ENCODE assay signal across 19 mouse cellular contexts in genomic region chr19:10585112-10585511, GRCm38 (mm10). TPM values are rescaled to one million over a fixed set of nuclear protein-coding genes. Genes with fewer than 3 reads are reported as not detected.
DNase-seq lines count a peak whose midpoint lies in the region; ATAC-seq and TF ChIP-seq lines count a peak whose summit lies in the region.
"Had no signal": no experiment of that assay in that cellular context is flagged by ENCODE, and none has a peak within 500 bp of the region (broad histone marks: within the 10 kb centered on the region; RNA-seq: fewer than 3 reads in every experiment).

No protein-coding gene starts in this region.

- no peak overlapping the region for H3K27ac ChIP-seq in thymus, adult 2 months (ENCODE audit: control insufficient read depth, insufficient read depth, low read length)
- no peak overlapping the region for H3K27ac ChIP-seq in intestine, postnatal 0 days (ENCODE audit: low read depth, low read length)
- no peak overlapping the region for H3K27ac ChIP-seq in kidney, embryonic 14.5 days (ENCODE audit: low read depth, low read length)
- H3K27ac ChIP-seq: forebrain, embryonic 15.5 days; hindbrain, embryonic 12.5 days; midbrain, embryonic 15.5 days; neural tube, embryonic 15.5 days had no signal

- WGBS in thymus, adult 2 months = 74% methylated on average over 8 of the region's 8 CpGs
- WGBS in intestine, postnatal 0 days = 27% methylated on average over 8 of the region's 8 CpGs
- WGBS in kidney, embryonic 14.5 days = 76% methylated on average over 8 of the region's 8 CpGs

- no peaks in the 10 kb centered on the region for H3K27me3 ChIP-seq in thymus, adult 2 months (ENCODE audit: control insufficient read depth, insufficient read depth, low read length)
- no peaks in the 10 kb centered on the region for H3K27me3 ChIP-seq in intestine, postnatal 0 days (replicated peaks; ENCODE audit: control insufficient read depth, insufficient read depth, low read length)
- H3K27me3 ChIP-seq in kidney, embryonic 14.5 days (ENCODE audit: control insufficient read depth, insufficient read depth, low read length) = no peaks in the 10 kb centered on the region
- H3K27me3 ChIP-seq: forebrain, embryonic 15.5 days; hindbrain, embryonic 12.5 days; midbrain, embryonic 15.5 days; neural tube, embryonic 15.5 days had no signal

- H3K4me3 ChIP-seq in thymus, adult 2 months (ENCODE audit: control insufficient read depth, insufficient read depth, low read length) = no peak overlapping the region
- no peak overlapping the region for H3K4me3 ChIP-seq in intestine, postnatal 0 days (ENCODE audit: low read depth, low read length)
- H3K4me3 ChIP-seq in kidney, embryonic 14.5 days (ENCODE audit: low read length) = no peak overlapping the region
- H3K4me3 ChIP-seq: forebrain, embryonic 15.5 days; hindbrain, embryonic 12.5 days; midbrain, embryonic 15.5 days; neural tube, embryonic 15.5 days had no signal

- H3K9ac ChIP-seq in intestine, postnatal 0 days (ENCODE audit: low read depth, low read length) = no peak overlapping the region
- no peak overlapping the region for H3K9ac ChIP-seq in kidney, embryonic 14.5 days (ENCODE audit: low read depth, low read length)
- H3K9ac ChIP-seq: forebrain, embryonic 15.5 days; hindbrain, embryonic 12.5 days; midbrain, embryonic 15.5 days; neural tube, embryonic 15.5 days had no signal

- no peak for TF ChIP-seq POLR2A in thymus, adult 2 months (IDR thresholded peaks at IDR 0.05; ENCODE audit: control insufficient read depth, extremely low read depth, insufficient read depth, low read length, poor library complexity)

- no peaks in the 10 kb centered on the region for H3K9me3 ChIP-seq in intestine, postnatal 0 days (ENCODE audit: control insufficient read depth)
- H3K9me3 ChIP-seq in kidney, embryonic 14.5 days (ENCODE audit: control insufficient read depth, low read length) = no peaks in the 10 kb centered on the region
- H3K9me3 ChIP-seq: forebrain, embryonic 15.5 days; hindbrain, embryonic 12.5 days; midbrain, embryonic 15.5 days; neural tube, embryonic 15.5 days had no signal

- H3K36me3 ChIP-seq in thymus, adult 2 months (ENCODE audit: control insufficient read depth, insufficient read depth, low read length) = no peaks in the 10 kb centered on the region
- peaks cover 20% of the 10 kb centered on the region for H3K36me3 ChIP-seq in intestine, postnatal 0 days (ENCODE audit: control insufficient read depth, insufficient read depth)
- H3K36me3 ChIP-seq in kidney, embryonic 14.5 days (ENCODE audit: control insufficient read depth, insufficient read depth, low read length) = no peaks in the 10 kb centered on the region
- H3K36me3 ChIP-seq: forebrain, embryonic 15.5 days; midbrain, embryonic 15.5 days had no signal

- peak overlapping the region; percentile 50 for H3K4me2 ChIP-seq in intestine, postnatal 0 days (replicated peaks; ENCODE audit: low read depth)
- H3K4me2 ChIP-seq in kidney, embryonic 14.5 days (replicated peaks; ENCODE audit: low read depth, low read length) = no peak overlapping the region
- H3K4me2 ChIP-seq: forebrain, embryonic 15.5 days; heart, embryonic 11.5 days; hindbrain, embryonic 12.5 days; midbrain, embryonic 15.5 days; neural tube, embryonic 15.5 days had no signal

- peak; percentile 85 for ATAC-seq in intestine, postnatal 0 days
- no peak for ATAC-seq in inflammation-experienced regulatory T-cells, adult 6 months
- ATAC-seq in kidney, embryonic 14.5 days (ENCODE audit: low FRiP score, low TSS enrichment) = no peak
- ATAC-seq: forebrain, embryonic 15.5 days; midbrain, embryonic 15.5 days had no signal

- DNase-seq in thymus, postnatal 14 days = peak; percentile 28
- no peak for DNase-seq in thymus, adult 2 months
- DNase-seq in spleen, postnatal 36 days (ENCODE audit: low spot score in 2 of 2) = peak; percentile 88 to 90
- DNase-seq in thymus, postnatal 4 days = peak; percentile 41
- no peak for DNase-seq in adrenal gland, adult 8-10 months
- DNase-seq: cerebellum, adult 18-20 months; cerebellum, postnatal 25 days; embryo, embryonic 11 days; heart, postnatal 10 days; kidney, postnatal 10 days; right cerebral cortex, postnatal 14 days had no signal

- peaks cover 8% of the 10 kb centered on the region; the same call in 1 of the 2 replicates for H3K4me1 ChIP-seq in thymus, adult 2 months (replicated peaks; ENCODE audit: control insufficient read depth, insufficient read depth, low read length)
- H3K4me1 ChIP-seq in intestine, postnatal 0 days (replicated peaks; ENCODE audit: control insufficient read depth, insufficient read depth, low read length) = no peaks in the 10 kb centered on the region
- no peaks in the 10 kb centered on the region for H3K4me1 ChIP-seq in kidney, embryonic 14.5 days (ENCODE audit: control insufficient read depth, insufficient read depth, low read length)
- H3K4me1 ChIP-seq: forebrain, embryonic 15.5 days; hindbrain, embryonic 12.5 days; midbrain, embryonic 15.5 days; neural tube, embryonic 15.5 days had no signal

- no peak for TF ChIP-seq CTCF in thymus, adult 2 months (IDR thresholded peaks at IDR 0.05; ENCODE audit: borderline replicate concordance, control insufficient read depth, extremely low read depth, insufficient read depth, low read length, poor library complexity)
- TF ChIP-seq CTCF in intestine, postnatal 0 days (IDR thresholded peaks at IDR 0.05; ENCODE audit: low read depth) = peak; percentile 15; the same call in 1 of the 2 replicates

RNA-seq across cellular contexts. Expression of gene Tmem138, which starts 8.0 kb away (rescaled TPM):
- polyA plus RNA-seq in thymus, adult 2 months (2012; rRNA removed) = 18.7 and 20.6 TPM in 2 replicates
- 10.7 and 10.8 TPM in 2 replicates for polyA plus RNA-seq in intestine, postnatal 0 days (2015; fragmentation: Nextera tagmentation; extraction: Ambion mirVana)
- 10 to 100 TPM in 2 of 4 experiments, 1 to 10 TPM in 2; 9.3 to 16.1 (median 12.2) TPM for total RNA-seq in adrenal gland, adult 8-10 months (2022)
- 10 to 100 TPM; 17.8 to 20.5 (median 18.6) TPM for polyA plus RNA-seq in inflammation-experienced regulatory T-cells, adult 6 months (2017; shearing (Covaris generic))
- polyA plus RNA-seq in kidney, embryonic 14.5 days (2014; fragmentation: Nextera tagmentation; extraction: Ambion mirVana) = 57.9 and 59.2 TPM in 2 replicates

RNA-seq across cellular contexts. Expression of gene Cyb561a3, which starts 8.1 kb away (rescaled TPM):
- polyA plus RNA-seq in thymus, adult 2 months (2012; rRNA removed) = 87.9 and 93.7 TPM in 2 replicates
- 23.2 and 24.3 TPM in 2 replicates for polyA plus RNA-seq in intestine, postnatal 0 days (2015; fragmentation: Nextera tagmentation; extraction: Ambion mirVana)
- 10 to 100 TPM; 20.4 to 25.9 (median 22.7) TPM for total RNA-seq in adrenal gland, adult 8-10 months (2022)
- 10 to 100 TPM; 31.7 to 42.7 (median 34.1) TPM for polyA plus RNA-seq in inflammation-experienced regulatory T-cells, adult 6 months (2017; shearing (Covaris generic))
- polyA plus RNA-seq in kidney, embryonic 14.5 days (2014; fragmentation: Nextera tagmentation; extraction: Ambion mirVana) = 10.5 and 14.1 TPM in 2 replicates

RNA-seq across cellular contexts. Expression of gene Ddb1, which starts 20.0 kb away (rescaled TPM):
- 154 and 156 TPM in 2 replicates for polyA plus RNA-seq in thymus, adult 2 months (2012; rRNA removed)
- 97.9 and 100 TPM in 2 replicates for polyA plus RNA-seq in intestine, postnatal 0 days (2015; fragmentation: Nextera tagmentation; extraction: Ambion mirVana)
- 100 to 1,000 TPM; 281 to 297 (median 289) TPM for total RNA-seq in adrenal gland, adult 8-10 months (2022)
- polyA plus RNA-seq in inflammation-experienced regulatory T-cells, adult 6 months (2017; shearing (Covaris generic)) = 100 to 1,000 TPM in 2 of 3 experiments, 10 to 100 TPM in 1; 94.0 to 107 (median 105) TPM
- polyA plus RNA-seq in kidney, embryonic 14.5 days (2014; fragmentation: Nextera tagmentation; extraction: Ambion mirVana) = 238 and 353 TPM in 2 replicates

RNA-seq across cellular contexts. Expression of gene Tkfc, which starts 20.3 kb away (rescaled TPM):
- 17.3 and 20.2 TPM in 2 replicates for polyA plus RNA-seq in thymus, adult 2 months (2012; rRNA removed)
- polyA plus RNA-seq in intestine, postnatal 0 days (2015; fragmentation: Nextera tagmentation; extraction: Ambion mirVana) = 76.4 and 83.9 TPM in 2 replicates
- 10 to 100 TPM; 20.6 to 22.2 (median 21.3) TPM for total RNA-seq in adrenal gland, adult 8-10 months (2022)
- 10 to 100 TPM in 1 of 3 experiments, 1 to 10 TPM in 2; 8.4 to 10.7 (median 9.5) TPM for polyA plus RNA-seq in inflammation-experienced regulatory T-cells, adult 6 months (2017; shearing (Covaris generic))
- polyA plus RNA-seq in kidney, embryonic 14.5 days (2014; fragmentation: Nextera tagmentation; extraction: Ambion mirVana) = 21.5 and 30.0 TPM in 2 replicates

RNA-seq across cellular contexts. Expression of gene Tmem216, which starts 29.1 kb away (rescaled TPM):
- polyA plus RNA-seq in thymus, adult 2 months (2012; rRNA removed) = 14.8 and 22.2 TPM in 2 replicates
- polyA plus RNA-seq in intestine, postnatal 0 days (2015; fragmentation: Nextera tagmentation; extraction: Ambion mirVana) = 11.0 and 12.2 TPM in 2 replicates
- 10 to 100 TPM; 20.9 to 28.1 (median 23.5) TPM for total RNA-seq in adrenal gland, adult 8-10 months (2022)
- polyA plus RNA-seq in inflammation-experienced regulatory T-cells, adult 6 months (2017; shearing (Covaris generic)) = 10 to 100 TPM in 1 of 3 experiments, 1 to 10 TPM in 2; 5.3 to 11.9 (median 9.8) TPM
- polyA plus RNA-seq in kidney, embryonic 14.5 days (2014; fragmentation: Nextera tagmentation; extraction: Ambion mirVana) = 57.6 and 67.5 TPM in 2 replicates

Comparison
In these comparisons a context has a peak if more than half of its experiments do, and no peak if none do; other contexts are left out.
1. DNase-seq: peak in thymus, postnatal 14 days (single experiment), spleen, postnatal 36 days (2 of 2) and thymus, postnatal 4 days (single experiment); none in thymus, adult 2 months (single experiment) and adrenal gland, adult 8-10 months (single experiment).